Mouse (Mus musculus): ENCODE results near the gene Stox2. TPM values are rescaled to one million over a fixed set of nuclear protein-coding genes. Genes with fewer than 3 reads are reported as not detected.
"Not testable (repeated sequence)": the region's sequence is repeated elsewhere in the genome, so short reads cannot be mapped to it uniquely, and the experiment has no call there.

The Stox2 gene
- polyA plus RNA-seq, 1 experiment from 2014 or later = 20.4 TPM

DNA sequence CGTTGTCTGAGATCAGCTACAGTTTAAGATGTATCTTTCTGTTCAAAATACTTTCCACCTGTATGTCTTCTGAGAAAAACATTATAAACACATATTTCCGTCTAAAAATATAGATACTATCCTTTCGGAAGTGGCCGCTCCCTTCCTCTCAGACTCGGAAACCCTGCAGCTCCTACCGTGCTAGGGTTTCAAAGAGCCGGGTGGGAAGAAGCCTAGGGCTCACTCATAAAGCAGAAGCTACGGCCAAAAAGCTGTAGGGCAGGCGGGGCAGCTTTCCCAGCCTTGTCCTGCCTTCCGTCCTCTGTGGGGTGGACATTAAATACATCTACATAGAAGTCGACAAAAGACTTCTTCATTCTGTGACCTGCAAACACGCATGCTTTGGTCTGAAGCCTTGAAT, 6.9 kb downstream of the Stox2 start:
- WGBS = 48% methylated on average over 12 of the region's 12 CpGs
- H3K4me2 ChIP-seq (replicated peaks) = 0 out of 2 replicates have a peak overlapping the region, but pooled peaks have one; percentile 2
- no peaks in the 10 kb centered on the region for H3K4me1 ChIP-seq
- no peak for ATAC-seq (ENCODE audit: insufficient number of reproducible peaks, low FRiP score, low TSS enrichment, low read depth)
- H3K36me3 ChIP-seq = no peaks in the 10 kb centered on the region
- H3K9ac ChIP-seq = no peak overlapping the region
- H3K27ac ChIP-seq (replicated peaks) = no peak overlapping the region
- H3K27me3 ChIP-seq = no peaks in the 10 kb centered on the region
- H3K9me3 ChIP-seq (replicated peaks) = no peaks in the 10 kb centered on the region
- H3K4me3 ChIP-seq (replicated peaks) = no peak overlapping the region

DNA sequence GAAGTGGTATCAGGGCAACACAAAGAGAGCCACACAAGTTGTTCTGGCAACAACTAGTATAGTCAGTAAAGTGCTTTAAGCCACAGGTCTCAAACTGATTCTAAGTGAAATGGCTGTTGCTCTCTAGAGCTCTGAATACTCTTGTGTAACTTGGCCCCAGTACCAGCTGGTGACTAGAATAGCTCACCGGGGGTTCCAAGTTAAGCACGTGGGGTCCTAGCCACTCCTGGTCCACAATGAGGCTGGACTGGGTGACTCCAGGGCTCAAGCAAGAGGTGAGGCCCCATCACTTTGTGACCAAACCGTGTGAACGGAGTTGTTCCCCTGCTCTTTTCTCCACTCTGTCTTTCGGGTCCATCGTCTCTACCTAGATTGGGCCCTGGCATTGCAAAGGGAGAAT, 8.2 kb downstream of the Stox2 start:
- H3K9me3 ChIP-seq (replicated peaks) = no peaks in the 10 kb centered on the region
- no peaks in the 10 kb centered on the region for H3K4me1 ChIP-seq
- no peaks in the 10 kb centered on the region for H3K27me3 ChIP-seq
- H3K4me2 ChIP-seq (replicated peaks) = no peak overlapping the region
- no peak overlapping the region for H3K9ac ChIP-seq
- WGBS = 83% methylated on average over 6 of the region's 6 CpGs
- H3K4me3 ChIP-seq (replicated peaks) = no peak overlapping the region
- H3K27ac ChIP-seq (replicated peaks) = no peak overlapping the region
- no peaks in the 10 kb centered on the region for H3K36me3 ChIP-seq
- no peak for ATAC-seq (ENCODE audit: insufficient number of reproducible peaks, low FRiP score, low TSS enrichment, low read depth)

DNA sequence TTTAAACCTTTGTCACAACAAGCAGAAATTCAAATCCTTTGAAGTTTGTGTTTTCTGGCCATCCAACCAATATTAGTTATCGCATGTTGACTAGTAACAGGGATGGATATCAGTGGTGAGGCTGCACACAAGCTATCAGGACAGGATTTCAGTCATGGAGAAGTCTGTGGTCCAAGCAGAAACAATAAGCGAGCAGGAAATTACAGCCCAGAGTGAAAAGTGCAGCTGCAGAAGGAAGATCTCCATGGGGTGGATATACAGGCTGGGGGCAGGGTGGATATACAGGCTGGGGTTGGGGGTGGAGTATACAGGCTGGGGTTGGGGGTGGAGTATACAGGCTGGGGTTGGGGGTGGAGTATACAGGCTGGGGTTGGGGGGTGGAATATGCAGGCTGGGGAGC, 10.3 kb downstream of the Stox2 start:
- no peak overlapping the region for H3K27ac ChIP-seq (replicated peaks)
- WGBS = 75% methylated on average over 2 of the region's 2 CpGs
- 0 out of 2 replicates have a peak, but pooled peaks have one; percentile 39 for ATAC-seq (ENCODE audit: insufficient number of reproducible peaks, low FRiP score, low TSS enrichment, low read depth)
- no peak overlapping the region for H3K4me2 ChIP-seq (replicated peaks)
- no peaks in the 10 kb centered on the region for H3K36me3 ChIP-seq
- H3K9me3 ChIP-seq (replicated peaks) = no peaks in the 10 kb centered on the region
- H3K4me3 ChIP-seq (replicated peaks) = no peak overlapping the region
- H3K9ac ChIP-seq = no peak overlapping the region
- H3K4me1 ChIP-seq = no peaks in the 10 kb centered on the region
- no peaks in the 10 kb centered on the region for H3K27me3 ChIP-seq

DNA sequence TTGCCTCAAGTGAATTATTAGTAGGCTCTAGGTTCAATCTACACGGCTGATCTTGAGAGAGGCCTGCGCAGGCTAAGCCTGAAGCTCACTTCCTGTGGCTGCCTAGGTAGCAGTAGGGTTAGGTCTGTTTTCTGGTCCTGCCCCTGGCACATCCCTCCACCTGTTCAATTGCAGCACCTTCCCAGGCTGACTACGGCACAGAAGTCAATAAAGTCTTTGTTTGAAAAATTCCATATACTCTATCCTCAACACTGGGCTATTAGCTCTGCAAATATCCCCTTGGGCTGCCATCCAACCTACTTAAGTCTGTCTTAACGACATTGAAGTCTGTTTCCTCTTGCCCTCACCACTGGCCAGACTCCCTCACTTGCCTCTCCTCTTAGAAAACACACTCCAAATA, 10.8 kb downstream of the Stox2 start:
- Histone ChIP-seq H3K9ac (no peak overlapping the region), H3K36me3 (no peaks in the 10 kb centered on the region), H3K27me3 (no peaks in the 10 kb centered on the region), H3K4me2 (replicated peaks) (no peak overlapping the region), H3K9me3 (replicated peaks) (no peaks in the 10 kb centered on the region), H3K4me3 (replicated peaks) (no peak overlapping the region), H3K4me1 (no peaks in the 10 kb centered on the region), H3K27ac (replicated peaks) (no peak overlapping the region)
- ATAC-seq (ENCODE audit: insufficient number of reproducible peaks, low FRiP score, low TSS enrichment, low read depth) = 0 out of 2 replicates have a peak, but pooled peaks have one; percentile 24
- WGBS = 52% methylated on average over 4 of the region's 4 CpGs

DNA sequence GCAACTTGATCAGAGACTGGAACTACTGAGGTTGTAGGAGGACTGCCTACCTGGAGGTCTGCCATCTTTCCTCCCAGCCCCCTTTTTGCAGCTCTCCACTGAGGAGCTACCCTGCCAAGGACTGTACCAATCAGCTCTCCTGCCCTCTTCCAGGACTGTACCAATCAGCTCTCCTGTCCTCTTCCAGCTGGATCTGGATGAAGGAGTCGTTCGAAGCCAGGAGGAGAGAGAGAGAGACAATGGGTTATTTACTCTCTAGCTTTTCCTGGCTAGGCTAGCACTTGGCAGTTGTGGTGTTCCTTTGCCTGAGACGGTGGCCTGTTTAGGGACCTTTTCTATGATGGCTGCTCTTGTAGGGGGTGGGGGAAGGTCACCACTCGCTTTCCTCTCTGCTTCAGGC, 14.9 kb downstream of the Stox2 start:
- Histone ChIP-seq H3K36me3 (no peaks in the 10 kb centered on the region), H3K27ac (replicated peaks) (no peak overlapping the region), H3K4me2 (replicated peaks) (no peak overlapping the region), H3K9ac (no peak overlapping the region), H3K4me1 (no peaks in the 10 kb centered on the region), H3K4me3 (replicated peaks) (no peak overlapping the region), H3K9me3 (replicated peaks) (no peaks in the 10 kb centered on the region), H3K27me3 (no peaks in the 10 kb centered on the region)
- ATAC-seq (ENCODE audit: insufficient number of reproducible peaks, low FRiP score, low TSS enrichment, low read depth) = no peak
- 55% methylated on average over 4 of the region's 4 CpGs for WGBS

DNA sequence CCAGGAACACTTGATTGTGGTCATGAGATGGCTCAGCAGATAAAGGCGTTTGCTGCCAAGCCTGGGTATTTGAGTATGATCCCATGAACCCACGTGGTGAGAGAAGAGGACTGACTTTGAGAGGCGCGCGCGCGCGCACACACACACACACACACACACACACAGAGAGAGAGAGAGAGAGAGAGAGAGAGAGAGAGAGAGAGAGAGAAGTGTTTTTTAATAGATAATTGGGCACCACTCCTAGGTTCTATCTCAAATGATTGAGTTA, 32.0 kb downstream of the Stox2 start:
- not testable (repeated sequence) for ATAC-seq (ENCODE audit: insufficient number of reproducible peaks, low FRiP score, low TSS enrichment, low read depth)
- H3K27me3 ChIP-seq = peaks cover 38% of the 10 kb centered on the region

DNA sequence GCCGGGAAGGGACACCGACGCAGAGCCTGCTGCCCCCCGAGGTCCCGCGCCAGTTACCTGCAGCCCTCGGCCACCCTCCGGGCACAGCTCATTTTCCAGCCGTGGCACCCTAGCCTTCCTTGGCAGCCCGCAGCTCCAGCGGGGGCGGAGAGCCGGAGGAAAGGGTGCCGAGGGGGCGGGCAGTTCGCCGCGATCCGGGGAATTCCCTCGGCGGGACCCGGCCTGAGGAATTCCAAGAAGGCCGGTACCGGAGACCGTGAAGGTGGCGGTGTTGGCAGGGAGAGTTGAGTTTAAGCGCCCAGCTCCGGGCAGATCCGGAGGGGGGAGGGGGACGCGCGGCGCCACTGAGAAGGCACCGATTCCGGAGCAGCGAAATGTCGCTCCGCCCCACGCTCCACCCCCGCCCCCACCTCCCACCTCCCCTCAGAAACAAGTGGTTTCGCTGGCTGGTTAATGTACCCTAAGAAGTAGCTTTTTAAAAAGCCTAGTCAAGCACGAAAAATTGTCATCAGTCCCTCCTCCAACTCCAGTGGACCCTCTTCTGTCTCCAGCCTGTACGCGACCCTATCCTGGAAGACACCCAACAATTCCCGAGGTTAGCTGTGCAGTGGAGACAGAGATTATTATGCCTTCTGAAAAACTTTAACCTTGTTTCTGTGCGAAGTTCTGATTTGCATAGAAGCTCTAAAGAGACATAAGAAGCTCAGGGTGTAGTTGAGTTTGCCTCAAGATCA, 32.5 kb downstream of the Stox2 start:
- Histone ChIP-seq H3K27ac (replicated peaks) (peak overlapping the region; percentile 71), H3K36me3 (no peaks in the 10 kb centered on the region), H3K9ac (peak overlapping the region; percentile 54), H3K4me3 (replicated peaks) (peak overlapping the region; percentile 76), H3K4me2 (replicated peaks) (peak overlapping the region; percentile 97), H3K4me1 (peaks cover 22% of the 10 kb centered on the region), H3K27me3 (peaks cover 43% of the 10 kb centered on the region), H3K9me3 (replicated peaks) (no peaks in the 10 kb centered on the region)
- WGBS = under 1% methylated on average over 46 of the region's 46 CpGs
- peak; percentile 69 for ATAC-seq (ENCODE audit: insufficient number of reproducible peaks, low FRiP score, low TSS enrichment, low read depth)

More for the DNA sequence above, 32.0 kb downstream of the Stox2 start:
- H3K9me3 ChIP-seq (replicated peaks); H3K9ac ChIP-seq; H3K36me3 ChIP-seq; H3K27ac ChIP-seq (replicated peaks): not testable (repeated sequence)
- H3K4me2 ChIP-seq (replicated peaks) = peak overlapping the region; percentile 97
- 3% methylated on average over 8 of the region's 8 CpGs for WGBS
- H3K4me3 ChIP-seq (replicated peaks) = peak overlapping the region; percentile 76
- peaks cover 20% of the 10 kb centered on the region for H3K4me1 ChIP-seq

DNA sequence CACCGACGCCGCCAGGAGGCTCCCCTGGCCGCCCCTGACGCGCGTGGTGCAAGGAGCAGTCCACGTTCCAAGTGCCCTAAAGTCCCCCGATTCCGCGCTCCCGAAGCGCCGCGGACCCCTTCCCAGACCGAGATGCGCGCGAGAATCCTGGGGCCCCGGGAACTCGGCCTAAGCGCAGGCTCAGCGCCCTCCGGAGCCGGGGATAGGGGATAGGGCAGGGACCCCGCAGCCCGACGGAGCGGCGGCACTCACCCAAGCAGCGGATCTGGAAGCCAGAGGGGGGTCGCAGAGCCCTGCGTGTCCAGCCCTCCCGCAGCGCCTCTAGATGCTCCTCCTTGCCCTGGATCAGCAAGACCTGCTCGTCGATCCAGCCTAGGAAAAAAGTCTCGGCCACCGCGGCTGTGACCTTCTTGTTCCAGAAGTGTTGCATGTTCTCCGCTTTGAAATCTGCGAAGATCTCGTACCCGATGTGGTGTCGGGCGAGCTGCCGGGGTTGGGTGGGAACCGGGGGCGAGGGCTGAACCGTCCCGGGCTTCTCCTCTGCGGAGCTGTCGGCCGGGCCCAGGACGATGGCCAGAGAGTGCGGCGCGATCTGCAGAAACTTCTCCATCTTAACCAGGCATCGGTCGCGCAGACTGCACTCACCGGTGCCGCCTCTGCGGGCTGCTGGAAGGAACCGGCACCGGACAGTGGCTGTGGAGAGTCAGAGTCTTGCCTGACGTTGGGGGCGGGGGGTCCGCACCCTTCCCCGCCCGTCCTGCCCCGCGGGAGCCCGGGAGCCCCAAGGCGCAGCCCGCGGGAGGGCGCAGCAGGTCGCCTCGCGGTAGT, 33.3 kb downstream of the Stox2 start:
- Histone ChIP-seq H3K27ac (replicated peaks) (peak overlapping the region; percentile 71), H3K27me3 (peaks cover 45% of the 10 kb centered on the region), H3K9ac (peak overlapping the region; percentile 54), H3K9me3 (replicated peaks) (no peaks in the 10 kb centered on the region), H3K4me2 (replicated peaks) (peak overlapping the region; percentile 97), H3K4me1 (peaks cover 22% of the 10 kb centered on the region), H3K4me3 (replicated peaks) (peak overlapping the region; percentile 76), H3K36me3 (no peaks in the 10 kb centered on the region)
- ATAC-seq (ENCODE audit: insufficient number of reproducible peaks, low FRiP score, low TSS enrichment, low read depth) = peak; percentile 44
- under 1% methylated on average over 80 of the region's 81 CpGs for WGBS

DNA sequence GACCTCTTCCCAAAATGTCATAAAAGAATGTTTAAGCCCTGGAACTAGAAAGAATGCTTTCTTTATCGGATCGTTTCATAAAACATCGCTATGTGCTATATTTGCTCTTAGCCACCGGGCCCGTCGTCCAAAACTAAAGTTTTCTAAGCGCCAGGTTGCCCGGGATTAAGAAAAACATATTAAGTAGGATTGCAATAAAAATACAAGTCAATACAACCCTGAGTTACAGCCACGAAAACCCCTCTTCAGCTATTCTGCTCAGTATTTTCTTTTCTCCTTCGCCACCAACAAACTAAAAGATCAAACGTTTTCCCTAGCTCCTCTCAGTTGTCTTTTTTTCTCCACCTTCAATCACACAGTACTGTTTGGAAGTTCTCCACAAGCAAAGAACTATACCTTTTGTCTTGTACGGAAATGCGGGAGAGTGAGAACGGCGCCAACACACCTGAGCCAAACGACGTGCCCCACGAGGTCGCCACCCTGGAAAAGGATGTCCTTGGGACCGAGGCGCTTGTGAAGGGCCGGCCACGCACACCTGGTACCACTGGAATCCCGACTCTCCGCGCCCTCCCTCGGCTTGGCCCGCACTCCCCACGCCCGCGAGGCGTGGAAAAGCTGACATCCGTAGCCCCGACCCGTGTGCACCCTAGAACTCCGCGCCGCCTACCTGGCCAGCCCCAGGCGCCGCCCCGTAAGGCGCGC, 34.0 kb downstream of the Stox2 start:
- 0 out of 2 replicates have a peak overlapping the region, but pooled peaks have one; percentile 12 for H3K9ac ChIP-seq
- no peak overlapping the region for H3K27ac ChIP-seq (replicated peaks)
- H3K4me1 ChIP-seq = peaks cover 22% of the 10 kb centered on the region
- 1% methylated on average over 43 of the region's 43 CpGs for WGBS
- peak; percentile 43; the same call in 1 of the 2 replicates for ATAC-seq (ENCODE audit: insufficient number of reproducible peaks, low FRiP score, low TSS enrichment, low read depth)
- H3K4me2 ChIP-seq (replicated peaks) = peak overlapping the region; percentile 97
- no peaks in the 10 kb centered on the region for H3K36me3 ChIP-seq
- no peaks in the 10 kb centered on the region for H3K9me3 ChIP-seq (replicated peaks)
- H3K27me3 ChIP-seq = peaks cover 45% of the 10 kb centered on the region
- peak overlapping the region; percentile 76 for H3K4me3 ChIP-seq (replicated peaks)

DNA sequence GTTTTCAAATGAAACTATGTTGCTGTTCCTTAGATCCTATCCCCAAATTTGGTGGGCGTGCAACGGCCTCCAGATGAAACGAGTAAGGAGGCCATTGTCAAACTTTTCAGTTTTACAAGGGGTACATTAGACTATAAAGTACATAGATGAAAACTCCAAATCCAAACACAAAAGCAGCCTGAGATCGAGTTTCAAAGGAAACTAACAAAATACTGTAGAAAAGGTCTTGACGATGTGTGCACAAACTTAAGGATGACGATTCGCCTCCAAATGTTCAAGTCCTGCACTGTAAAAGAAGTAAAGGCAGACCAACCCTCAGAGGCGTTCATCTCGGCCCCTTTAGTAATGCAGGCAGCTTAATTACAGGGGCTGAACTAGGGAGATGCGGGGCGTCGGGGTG, 34.8 kb downstream of the Stox2 start:
- no peak for ATAC-seq (ENCODE audit: insufficient number of reproducible peaks, low FRiP score, low TSS enrichment, low read depth)
- no peak overlapping the region for H3K27ac ChIP-seq (replicated peaks)
- no peak overlapping the region for H3K9ac ChIP-seq
- H3K4me1 ChIP-seq = peaks cover 22% of the 10 kb centered on the region
- H3K36me3 ChIP-seq = no peaks in the 10 kb centered on the region
- peaks cover 45% of the 10 kb centered on the region for H3K27me3 ChIP-seq
- 13% methylated on average over 12 of the region's 12 CpGs for WGBS
- peak overlapping the region; percentile 76; the same call in 1 of the 2 replicates for H3K4me3 ChIP-seq (replicated peaks)
- H3K9me3 ChIP-seq (replicated peaks) = no peaks in the 10 kb centered on the region
- peak overlapping the region; percentile 97 for H3K4me2 ChIP-seq (replicated peaks)

DNA sequence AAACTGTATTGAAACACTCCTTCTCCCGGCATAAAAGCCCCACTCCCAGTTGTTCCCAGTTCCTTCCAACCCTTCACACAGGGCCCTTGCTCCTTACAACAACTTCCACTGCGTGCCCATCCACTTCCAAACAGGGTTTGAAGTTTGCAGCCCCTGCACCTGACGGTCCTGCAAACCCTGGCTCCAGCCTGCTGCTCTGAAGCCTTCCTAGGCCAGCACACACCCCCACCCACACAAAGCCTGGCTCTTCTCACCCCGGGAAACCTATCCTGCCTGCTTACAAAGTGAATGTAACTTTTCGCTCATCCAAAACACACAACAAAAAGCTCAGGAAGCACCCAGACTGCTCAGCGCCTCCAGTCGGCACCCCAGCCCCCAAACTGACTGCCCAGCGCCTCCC, 37.1 kb downstream of the Stox2 start:
- no peak overlapping the region for H3K9ac ChIP-seq
- no peaks in the 10 kb centered on the region for H3K36me3 ChIP-seq
- no peaks in the 10 kb centered on the region for H3K9me3 ChIP-seq (replicated peaks)
- 0 out of 2 replicates have a peak overlapping the region, but pooled peaks have one; percentile 17 for H3K4me2 ChIP-seq (replicated peaks)
- no peak for ATAC-seq (ENCODE audit: insufficient number of reproducible peaks, low FRiP score, low TSS enrichment, low read depth)
- 11% methylated on average over 8 of the region's 8 CpGs for WGBS
- H3K4me3 ChIP-seq (replicated peaks) = no peak overlapping the region
- peaks cover 21% of the 10 kb centered on the region for H3K4me1 ChIP-seq
- peaks cover 35% of the 10 kb centered on the region for H3K27me3 ChIP-seq
- H3K27ac ChIP-seq (replicated peaks) = no peak overlapping the region
